Mouse (Mus musculus): ENCODE data around the gene Fdps. TPM values are rescaled to one million over a fixed set of nuclear protein-coding genes. Genes with fewer than 3 reads are reported as not detected.

The Fdps gene
- polyA plus RNA-seq, 1 experiment from 2014 or later = 525 TPM

GRCm38 (mm10) chr3:89092509-89093090 lies 9.2 kb downstream of the Fdps start:
- H3K4me3 ChIP-seq (ENCODE audit: low read length) = peak overlapping the region; percentile 70
- H3K9ac ChIP-seq (ENCODE audit: low read depth, low read length) = peak overlapping the region; percentile 78
- peak overlapping the region; percentile 95 for H3K4me2 ChIP-seq (ENCODE audit: low read length)
- peaks cover 18% of the 10 kb centered on the region for H3K4me1 ChIP-seq (ENCODE audit: control insufficient read depth, insufficient read depth, low read depth, low read length)
- peaks cover 26% of the 10 kb centered on the region for H3K36me3 ChIP-seq (ENCODE audit: control insufficient read depth, insufficient read depth, low read length)
- WGBS = 16% methylated on average over 11 of the region's 11 CpGs
- H3K27ac ChIP-seq (ENCODE audit: low read depth, low read length) = peak overlapping the region; percentile 84
- H3K27me3 ChIP-seq (replicated peaks; ENCODE audit: control insufficient read depth, insufficient read depth, low read length) = no peaks in the 10 kb centered on the region
- ATAC-seq = peak; percentile 44
- H3K9me3 ChIP-seq (ENCODE audit: control insufficient read depth, low read length) = no peaks in the 10 kb centered on the region

DNA sequence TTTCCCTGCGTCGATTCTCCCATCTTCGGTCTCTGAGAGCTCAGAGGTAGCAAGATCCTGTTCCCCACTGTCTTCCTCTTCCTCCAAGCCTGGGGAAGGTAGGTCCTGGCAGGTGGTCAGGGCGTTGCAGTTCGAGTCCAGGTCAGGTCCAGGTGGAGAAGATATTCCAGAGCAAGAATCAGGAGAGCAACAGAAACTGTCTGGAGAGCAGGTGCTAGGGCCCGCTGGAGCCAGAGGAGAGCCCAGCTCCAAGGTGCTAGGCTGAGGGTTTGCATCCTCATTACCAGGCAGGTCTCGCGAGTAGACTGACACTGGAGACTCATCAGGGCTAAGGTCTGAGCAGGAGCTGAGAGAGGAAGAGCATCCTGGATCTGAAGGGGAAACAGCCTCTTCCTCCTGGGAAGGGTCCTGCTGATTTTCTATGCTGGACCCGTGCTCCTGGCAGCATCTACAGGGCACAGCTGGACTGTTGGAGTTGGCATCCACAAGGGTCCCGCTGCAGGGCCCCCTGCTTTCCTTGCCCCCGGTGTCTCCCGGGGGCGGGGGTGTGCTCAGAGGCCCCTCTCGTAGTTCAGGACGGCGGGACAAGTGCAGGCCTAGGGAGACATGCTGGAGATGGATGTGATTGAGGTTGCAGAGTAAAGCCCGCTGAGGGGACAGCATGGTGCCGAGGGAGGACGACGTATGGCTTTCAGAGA lies 9.8 kb downstream of the Fdps start:
- peak overlapping the region; percentile 9; the same call in 1 of the 2 replicates for H3K27ac ChIP-seq (ENCODE audit: low read depth, low read length)
- H3K9ac ChIP-seq (ENCODE audit: low read depth, low read length) = peak overlapping the region; percentile 78
- peak overlapping the region; percentile 95 for H3K4me2 ChIP-seq (ENCODE audit: low read length)
- no peak for ATAC-seq
- H3K9me3 ChIP-seq (ENCODE audit: control insufficient read depth, low read length) = no peaks in the 10 kb centered on the region
- peaks cover 18% of the 10 kb centered on the region for H3K4me1 ChIP-seq (ENCODE audit: control insufficient read depth, insufficient read depth, low read depth, low read length)
- no peaks in the 10 kb centered on the region for H3K27me3 ChIP-seq (replicated peaks; ENCODE audit: control insufficient read depth, insufficient read depth, low read length)
- 7% methylated on average over 20 of the region's 20 CpGs for WGBS
- H3K4me3 ChIP-seq (ENCODE audit: low read length) = peak overlapping the region; percentile 70
- peaks cover 29% of the 10 kb centered on the region for H3K36me3 ChIP-seq (ENCODE audit: control insufficient read depth, insufficient read depth, low read length)

- Histone ChIP-seq H3K27ac (ENCODE audit: low read depth, low read length) (peak overlapping the region; percentile 69), H3K4me1 (ENCODE audit: control insufficient read depth, insufficient read depth, low read depth, low read length) (peaks cover 18% of the 10 kb centered on the region), H3K4me3 (ENCODE audit: low read length) (peak overlapping the region; percentile 70), H3K9me3 (ENCODE audit: control insufficient read depth, low read length) (no peaks in the 10 kb centered on the region), H3K36me3 (ENCODE audit: control insufficient read depth, insufficient read depth, low read length) (peaks cover 26% of the 10 kb centered on the region), H3K9ac (ENCODE audit: low read depth, low read length) (peak overlapping the region; percentile 78), H3K27me3 (replicated peaks; ENCODE audit: control insufficient read depth, insufficient read depth, low read length) (no peaks in the 10 kb centered on the region), H3K4me2 (ENCODE audit: low read length) (peak overlapping the region; percentile 95)
- under 1% methylated on average over 65 of the region's 74 CpGs for WGBS
- peak; percentile 48 for ATAC-seq
These were observed 10.8 kb downstream of the Fdps start for GRCm38 (mm10) chr3:89090694-89091655.

GRCm38 (mm10) chr3:89089882-89090591 lies 11.7 kb downstream of the Fdps start:
- peak overlapping the region; percentile 69 for H3K27ac ChIP-seq (ENCODE audit: low read depth, low read length)
- H3K27me3 ChIP-seq (replicated peaks; ENCODE audit: control insufficient read depth, insufficient read depth, low read length) = no peaks in the 10 kb centered on the region
- peak overlapping the region; percentile 78 for H3K9ac ChIP-seq (ENCODE audit: low read depth, low read length)
- H3K4me2 ChIP-seq (ENCODE audit: low read length) = peak overlapping the region; percentile 95
- peaks cover 22% of the 10 kb centered on the region for H3K36me3 ChIP-seq (ENCODE audit: control insufficient read depth, insufficient read depth, low read length)
- peak; percentile 75 for ATAC-seq
- H3K4me3 ChIP-seq (ENCODE audit: low read length) = peak overlapping the region; percentile 70
- no peaks in the 10 kb centered on the region for H3K9me3 ChIP-seq (ENCODE audit: control insufficient read depth, low read length)
- peaks cover 18% of the 10 kb centered on the region for H3K4me1 ChIP-seq (ENCODE audit: control insufficient read depth, insufficient read depth, low read depth, low read length)
- WGBS = under 1% methylated on average over 24 of the region's 40 CpGs

- H3K36me3 ChIP-seq (ENCODE audit: control insufficient read depth, insufficient read depth, low read length) = peaks cover 27% of the 10 kb centered on the region
- ATAC-seq = no peak
- peak overlapping the region; percentile 95 for H3K4me2 ChIP-seq (ENCODE audit: low read length)
- 66% methylated on average over 14 of the region's 14 CpGs for WGBS
- H3K4me3 ChIP-seq (ENCODE audit: low read length) = no peak overlapping the region
- H3K27ac ChIP-seq (ENCODE audit: low read depth, low read length) = no peak overlapping the region
- H3K9me3 ChIP-seq (ENCODE audit: control insufficient read depth, low read length) = no peaks in the 10 kb centered on the region
- peaks cover 18% of the 10 kb centered on the region for H3K4me1 ChIP-seq (ENCODE audit: control insufficient read depth, insufficient read depth, low read depth, low read length)
- H3K27me3 ChIP-seq (replicated peaks; ENCODE audit: control insufficient read depth, insufficient read depth, low read length) = no peaks in the 10 kb centered on the region
- H3K9ac ChIP-seq (ENCODE audit: low read depth, low read length) = no peak overlapping the region
These were observed 12.8 kb downstream of the Fdps start for GRCm38 (mm10) chr3:89088974-89089373.

- 33% methylated on average over 21 of the region's 21 CpGs for WGBS
- no peak overlapping the region for H3K4me2 ChIP-seq (ENCODE audit: low read length)
These were observed 14.2 kb downstream of the Fdps start for GRCm38 (mm10) chr3:89087338-89088110.

GRCm38 (mm10) chr3:89084654-89085190 lies 17.0 kb downstream of the Fdps start:
- Histone ChIP-seq H3K27ac (ENCODE audit: low read depth, low read length) (no peak overlapping the region), H3K4me2 (ENCODE audit: low read length) (no peak overlapping the region), H3K27me3 (replicated peaks; ENCODE audit: control insufficient read depth, insufficient read depth, low read length) (no peaks in the 10 kb centered on the region), H3K4me1 (ENCODE audit: control insufficient read depth, insufficient read depth, low read depth, low read length) (peaks cover 10% of the 10 kb centered on the region), H3K9ac (ENCODE audit: low read depth, low read length) (no peak overlapping the region), H3K9me3 (ENCODE audit: control insufficient read depth, low read length) (no peaks in the 10 kb centered on the region), H3K36me3 (ENCODE audit: control insufficient read depth, insufficient read depth, low read length) (peaks cover 29% of the 10 kb centered on the region), H3K4me3 (ENCODE audit: low read length) (no peak overlapping the region)
- no peak for ATAC-seq
- 88% methylated on average over 12 of the region's 12 CpGs for WGBS

More at GRCm38 (mm10) chr3:89087338-89088110, 14.2 kb downstream of the Fdps start:
- Histone ChIP-seq H3K27ac (ENCODE audit: low read depth, low read length) (no peak overlapping the region), H3K9ac (ENCODE audit: low read depth, low read length) (no peak overlapping the region), H3K9me3 (ENCODE audit: control insufficient read depth, low read length) (no peaks in the 10 kb centered on the region), H3K27me3 (replicated peaks; ENCODE audit: control insufficient read depth, insufficient read depth, low read length) (no peaks in the 10 kb centered on the region), H3K4me1 (ENCODE audit: control insufficient read depth, insufficient read depth, low read depth, low read length) (peaks cover 18% of the 10 kb centered on the region), H3K36me3 (ENCODE audit: control insufficient read depth, insufficient read depth, low read length) (peaks cover 29% of the 10 kb centered on the region), H3K4me3 (ENCODE audit: low read length) (no peak overlapping the region)
- no peak for ATAC-seq

- H3K36me3 ChIP-seq (ENCODE audit: control insufficient read depth, insufficient read depth, low read length) = peaks cover 35% of the 10 kb centered on the region
- WGBS = 82% methylated on average over 2 of the region's 2 CpGs
- no peak for ATAC-seq
These were observed 17.6 kb downstream of the Fdps start for GRCm38 (mm10) chr3:89084133-89084532.

More at GRCm38 (mm10) chr3:89084133-89084532, 17.6 kb downstream of the Fdps start:
- Histone ChIP-seq H3K9ac (ENCODE audit: low read depth, low read length) (no peak overlapping the region), H3K9me3 (ENCODE audit: control insufficient read depth, low read length) (no peaks in the 10 kb centered on the region), H3K4me1 (ENCODE audit: control insufficient read depth, insufficient read depth, low read depth, low read length) (peaks cover 4% of the 10 kb centered on the region), H3K4me3 (ENCODE audit: low read length) (no peak overlapping the region), H3K27ac (ENCODE audit: low read depth, low read length) (0 out of 2 replicates have a peak overlapping the region, but pooled peaks have one; percentile 5), H3K27me3 (replicated peaks; ENCODE audit: control insufficient read depth, insufficient read depth, low read length) (no peaks in the 10 kb centered on the region), H3K4me2 (ENCODE audit: low read length) (no peak overlapping the region)
